Mouse (Mus musculus) stomach, embryonic 14.5 days (tissue): ENCODE results near the gene Hibch. TPM values are rescaled to one million over a fixed set of nuclear protein-coding genes. Genes with fewer than 3 reads are reported as not detected.

Experiments used
- ATAC-seq: fragments of 200-750 bp; cut with Nextera tagmentation; 2 replicates; pipeline ENCODE4 v1.8.0; 2017; ENCODE audit warnings: low read depth, moderate TSS enrichment; ENCODE audit not compliant: insufficient number of reproducible peaks, insufficient read depth, low FRiP score
- H3K27ac ChIP-seq: fragments of 300-500 bp; sonication (generic); 2 replicates; pipeline ENCODE4 v1.5.1; 2014; ENCODE audit warnings: mild to moderate bottlenecking, low read length, moderate library complexity, mixed read lengths
- H3K27me3 ChIP-seq: fragments of 300-500 bp; sonication (generic); 2 replicates; pipeline ENCODE4 v1.6.1; 2014; ENCODE audit warnings: low read length, control low read depth, mixed read lengths; ENCODE audit not compliant: control insufficient read depth, insufficient read depth
- H3K36me3 ChIP-seq: fragments of 300-500 bp; sonication (generic); 2 replicates; pipeline ENCODE4 v1.6.1; 2014; ENCODE audit warnings: mild to moderate bottlenecking, control low read depth, low read length, moderate library complexity, mixed read lengths; ENCODE audit not compliant: control insufficient read depth, insufficient read depth
- H3K4me1 ChIP-seq: fragments of 300-500 bp; sonication (generic); 2 replicates; pipeline ENCODE4 v1.6.1; 2014; ENCODE audit warnings: low read length, control low read depth, mixed read lengths; ENCODE audit not compliant: control insufficient read depth, insufficient read depth
- H3K4me2 ChIP-seq: fragments of 300-500 bp; sonication (generic); replicated peaks from 2 replicates; pipeline ENCODE4 v1.6.1; 2014; ENCODE audit warnings: low read depth, low read length, control low read depth
- H3K4me3 ChIP-seq: fragments of 300-500 bp; sonication (generic); 2 replicates; pipeline ENCODE4 v1.5.1; 2014; ENCODE audit warnings: low read depth, low read length, control low read depth
- H3K9ac ChIP-seq: fragments of 300-500 bp; sonication (generic); replicated peaks from 2 replicates; pipeline ENCODE4 v1.6.1; 2014; ENCODE audit warnings: low read depth, mild to moderate bottlenecking, control low read depth, low read length, moderate library complexity, mixed read lengths
- H3K9me3 ChIP-seq: fragments of 300-500 bp; sonication (generic); 2 replicates; pipeline ENCODE4 v1.6.1; 2016; ENCODE audit warnings: low read depth, low read length, control low read depth; ENCODE audit not compliant: control insufficient read depth
- WGBS: fragments of 180-500 bp; shearing (Covaris S2); extraction: QIAGEN DNeasy Blood & Tissue Kit; methylation state at CpG from one replicate; pipeline ENCODE4 v1.1.7; 2014; 5-methylcytosine and 5-hydroxymethylcytosine counted together
- polyA plus RNA-seq: library from polyadenylated mRNA; unstranded; fragments of >200 nt; fragmentation: Nextera tagmentation; extraction: Ambion mirVana; gene quantifications from 2 replicates; pipeline ENCODE4 v1.2.1, GENCODE M21; 2014

The Hibch gene
- polyA plus RNA-seq, 1 experiment from 2014 or later: 22.7 TPM

DNA sequence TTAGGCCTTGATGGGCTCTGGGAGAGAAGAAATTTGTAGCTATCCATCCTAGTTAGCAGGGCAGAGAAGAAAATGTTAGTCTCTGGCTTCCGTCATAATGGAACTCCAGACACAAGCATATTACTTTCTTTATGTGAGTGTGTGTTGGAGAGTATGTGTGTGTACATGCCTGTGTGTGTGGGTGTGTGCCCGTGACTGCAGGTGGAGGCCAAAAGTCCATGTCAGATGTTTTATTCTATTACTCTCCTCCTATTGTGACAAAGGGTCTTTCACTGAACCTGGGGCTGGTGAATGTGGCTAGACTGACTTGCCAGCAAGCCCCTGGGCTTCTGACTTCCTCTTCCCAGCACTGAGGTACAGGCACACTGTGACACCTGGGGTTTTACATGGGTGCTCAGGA, 109.7 kb downstream of the Hibch start:
- H3K4me3 ChIP-seq: no peak overlapping the region
- H3K4me2 ChIP-seq: no peak overlapping the region
- H3K9ac ChIP-seq: no peak overlapping the region
- no peak for ATAC-seq
- 79% methylated on average over 2 of the region's 2 CpGs for WGBS
- H3K27me3 ChIP-seq: no peaks in the 10 kb centered on the region
- no peaks in the 10 kb centered on the region for H3K4me1 ChIP-seq
- no peaks in the 10 kb centered on the region for H3K36me3 ChIP-seq
- no peaks in the 10 kb centered on the region for H3K9me3 ChIP-seq
- H3K27ac ChIP-seq: no peak overlapping the region

DNA sequence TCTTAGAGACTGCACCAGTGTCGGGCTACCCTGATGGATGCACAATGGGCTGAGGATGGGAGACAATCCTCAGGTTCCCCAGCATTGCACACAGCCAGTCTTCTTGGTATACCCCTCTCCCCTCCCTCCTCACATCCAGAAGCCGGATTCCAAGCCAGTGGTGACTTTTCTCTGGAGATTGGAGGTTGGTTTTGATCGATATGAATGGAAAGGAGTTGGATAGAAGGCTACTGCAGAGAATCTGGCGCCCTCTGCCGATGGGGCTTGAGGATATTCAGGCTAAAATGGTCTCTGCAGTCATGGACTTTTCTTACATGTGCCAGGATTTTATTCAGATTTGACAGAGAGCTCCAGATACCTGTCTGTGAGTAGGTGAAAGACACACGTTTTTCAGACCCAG, 110.4 kb downstream of the Hibch start:
- no peak overlapping the region for H3K4me3 ChIP-seq
- no peaks in the 10 kb centered on the region for H3K27me3 ChIP-seq
- no peak for ATAC-seq
- H3K9me3 ChIP-seq: no peaks in the 10 kb centered on the region
- WGBS: 39% methylated on average over 6 of the region's 6 CpGs
- no peak overlapping the region for H3K27ac ChIP-seq
- H3K9ac ChIP-seq: no peak overlapping the region
- no peaks in the 10 kb centered on the region for H3K36me3 ChIP-seq
- no peak overlapping the region for H3K4me2 ChIP-seq
- H3K4me1 ChIP-seq: no peaks in the 10 kb centered on the region

DNA sequence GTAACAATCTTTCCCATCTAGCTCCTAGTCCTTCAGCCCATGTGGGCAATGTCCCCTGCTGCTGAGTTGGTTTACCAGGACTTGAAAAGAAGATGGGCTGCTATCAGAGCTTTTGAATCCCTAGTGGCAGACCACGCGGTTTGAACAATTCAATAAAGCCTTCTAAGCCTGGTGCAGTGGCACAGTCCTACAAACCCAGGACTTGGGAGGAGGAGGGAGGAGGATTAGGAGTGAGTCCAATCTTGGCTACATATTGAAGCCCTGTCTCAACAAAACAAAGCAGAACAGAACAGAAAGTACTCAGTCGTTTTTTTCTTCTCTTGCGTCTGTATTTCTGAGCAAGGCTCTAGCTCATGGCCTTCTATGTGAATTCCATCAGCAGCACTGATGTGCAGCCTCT, 112.0 kb downstream of the Hibch start:
- H3K4me3 ChIP-seq: no peak overlapping the region
- no peaks in the 10 kb centered on the region for H3K4me1 ChIP-seq
- WGBS: 67% methylated on average over 4 of the region's 4 CpGs
- no peaks in the 10 kb centered on the region for H3K9me3 ChIP-seq
- no peaks in the 10 kb centered on the region for H3K36me3 ChIP-seq
- no peaks in the 10 kb centered on the region for H3K27me3 ChIP-seq
- H3K4me2 ChIP-seq: no peak overlapping the region
- no peak for ATAC-seq
- H3K9ac ChIP-seq: no peak overlapping the region
- H3K27ac ChIP-seq: no peak overlapping the region

DNA sequence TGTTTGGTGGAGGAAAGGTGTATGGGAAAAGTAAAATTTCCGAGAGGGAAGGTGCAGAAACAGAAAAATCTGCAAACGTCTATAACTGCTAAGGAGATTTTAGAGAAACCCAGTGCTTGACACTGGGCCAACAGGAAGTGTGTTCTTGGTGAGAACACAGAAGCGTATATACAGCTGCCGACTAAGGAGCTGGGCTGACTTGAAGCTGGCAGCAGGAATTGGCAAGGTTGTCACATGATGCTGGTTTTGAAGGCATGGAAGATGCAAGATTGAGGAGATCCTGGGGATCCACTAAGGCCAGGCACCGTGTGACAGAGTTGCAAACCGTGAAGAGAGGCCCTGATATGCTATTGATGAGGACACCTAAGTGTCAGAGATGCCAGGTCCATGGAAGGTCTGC, 115.5 kb downstream of the Hibch start:
- no peak overlapping the region for H3K9ac ChIP-seq
- H3K27me3 ChIP-seq: no peaks in the 10 kb centered on the region
- H3K27ac ChIP-seq: no peak overlapping the region
- 64% methylated on average over 6 of the region's 6 CpGs for WGBS
- no peaks in the 10 kb centered on the region for H3K9me3 ChIP-seq
- no peaks in the 10 kb centered on the region for H3K36me3 ChIP-seq
- H3K4me2 ChIP-seq: no peak overlapping the region
- ATAC-seq: no peak
- no peaks in the 10 kb centered on the region for H3K4me1 ChIP-seq
- no peak overlapping the region for H3K4me3 ChIP-seq

DNA sequence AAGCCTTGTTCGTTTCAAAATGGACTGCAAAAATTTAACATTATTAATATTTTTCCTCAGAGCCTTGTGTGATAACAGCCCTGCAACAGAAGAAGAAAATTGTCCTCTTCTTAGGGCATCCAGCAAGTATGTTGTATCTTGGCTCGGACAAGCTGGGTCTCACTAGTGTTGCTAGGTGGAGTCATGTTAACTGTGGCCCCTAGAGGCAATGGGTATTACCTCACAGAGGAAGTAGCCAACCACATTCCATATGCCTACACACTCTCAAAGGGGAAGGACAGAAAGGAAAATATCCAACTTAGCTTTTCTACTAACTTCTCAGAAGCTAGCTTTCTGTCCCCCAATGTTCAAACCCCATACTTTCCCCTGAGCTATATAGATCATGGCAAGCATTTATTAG, 118.4 kb downstream of the Hibch start:
- Histone ChIP-seq H3K4me1 (no peaks in the 10 kb centered on the region), H3K9me3 (no peaks in the 10 kb centered on the region), H3K9ac (no peak overlapping the region), H3K36me3 (no peaks in the 10 kb centered on the region), H3K4me3 (no peak overlapping the region), H3K27ac (no peak overlapping the region), H3K4me2 (no peak overlapping the region), H3K27me3 (no peaks in the 10 kb centered on the region)
- 78% methylated on average over 2 of the region's 2 CpGs for WGBS
- ATAC-seq: no peak

DNA sequence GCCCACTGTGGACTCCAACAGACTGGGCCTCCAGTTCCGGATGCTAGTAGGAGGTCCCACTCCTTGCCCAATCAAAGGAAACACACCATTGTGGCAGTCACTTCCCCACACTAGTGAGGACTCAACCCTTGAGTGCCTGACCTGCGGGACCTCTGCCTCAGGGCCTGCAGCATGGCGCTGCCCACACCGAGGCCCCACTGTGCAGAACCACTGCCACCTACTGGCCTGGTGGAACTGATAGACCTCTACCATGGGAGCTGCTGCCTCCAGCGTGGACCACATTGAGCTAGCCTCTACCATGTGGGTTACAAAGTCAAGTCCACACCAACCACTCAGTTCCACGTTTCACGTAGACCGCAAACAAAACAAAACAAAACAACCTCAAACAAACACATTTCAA, 119.9 kb downstream of the Hibch start:
- Histone ChIP-seq H3K36me3 (no peaks in the 10 kb centered on the region), H3K9ac (no peak overlapping the region), H3K9me3 (no peaks in the 10 kb centered on the region), H3K4me2 (no peak overlapping the region), H3K4me3 (no peak overlapping the region), H3K27ac (no peak overlapping the region), H3K27me3 (no peaks in the 10 kb centered on the region), H3K4me1 (no peaks in the 10 kb centered on the region)
- no peak for ATAC-seq
- 80% methylated on average over 8 of the region's 8 CpGs for WGBS

Other genes starting within 250 kb of the Hibch start
- 14.3 and 16.2 TPM in 2 replicates for gene Nemp2, start 214.2 kb upstream of the Hibch start, polyA plus RNA-seq
- 6.4 and 6.6 TPM in 2 replicates for gene Mfsd6, start 117.5 kb upstream of the Hibch start, polyA plus RNA-seq
- 12.8 and 15.6 TPM in 2 replicates for gene Inpp1, start 27.2 kb upstream of the Hibch start, polyA plus RNA-seq
- 6.2 and 9.1 TPM in 2 replicates for gene 1700019D03Rik, start 175.2 kb downstream of the Hibch start, polyA plus RNA-seq
- gene Mstn, start 216.7 kb downstream of the Hibch start, polyA plus RNA-seq: 0.50 and 0.52 TPM in 2 replicates